Mouse (Mus musculus): ENCODE data around the gene Prelid3b. TPM values are rescaled to one million over a fixed set of nuclear protein-coding genes. Genes with fewer than 3 reads are reported as not detected.
A peak's percentile ranks its signal among the peaks of the same experiment; 100 is the strongest.

Prelid3b gene
- polyA plus RNA-seq, 2 experiments = 60.7 to 90.8 TPM

DNA sequence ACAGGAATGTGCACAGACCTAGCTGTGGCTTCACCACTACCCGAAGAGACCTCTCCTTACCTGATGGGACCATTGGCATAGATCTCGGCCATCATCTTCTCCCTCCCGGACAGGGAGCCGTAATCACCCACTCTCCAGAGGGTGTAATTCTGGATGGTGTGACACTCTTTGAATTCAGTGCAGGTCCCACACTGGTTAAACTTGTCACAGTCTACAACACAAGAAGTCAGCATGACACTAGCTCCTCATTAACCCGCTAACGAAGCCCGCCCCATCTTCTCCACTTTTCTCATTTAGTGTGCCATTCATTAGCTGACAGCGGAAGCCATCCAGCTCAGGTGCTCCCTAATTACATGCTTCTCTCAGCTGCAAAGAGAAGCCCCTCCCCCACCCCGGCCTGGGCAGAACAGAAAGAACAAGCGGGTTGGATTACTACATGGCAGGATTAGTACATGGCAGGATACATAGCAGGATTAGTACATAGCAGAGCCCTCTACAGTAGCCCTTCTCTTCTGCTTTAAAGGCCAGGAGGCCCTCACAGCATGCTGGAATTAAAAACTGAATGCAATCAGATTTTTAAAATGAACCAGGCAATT lies 43.8 kb downstream of the Prelid3b start:
- TF ChIP-seq EP300 (IDR thresholded peaks at IDR 0.05; ENCODE audit: low read depth) = no peak
- TF ChIP-seq CTCF (IDR thresholded peaks at IDR 0.05; ENCODE audit: low read depth) = no peak
- WGBS (ENCODE audit: insufficient replicate concordance) = 86% methylated on average over 10 of the region's 10 CpGs
- no peak overlapping the region for H3K9ac ChIP-seq (replicated peaks)
- no peak overlapping the region for H3K4me3 ChIP-seq (ENCODE audit: insufficient read depth in 1 of 2, low read depth in 2 of 2, low read length in 2 of 2)
- no peaks in the 10 kb centered on the region for H3K27me3 ChIP-seq (ENCODE audit: control insufficient read depth, insufficient read depth, low read length)
- no peaks in the 10 kb centered on the region for H3K4me1 ChIP-seq (replicated peaks; ENCODE audit: control insufficient read depth in 2 of 2, insufficient read depth in 2 of 2, low read length in 1 of 2)
- no peak for DNase-seq (ENCODE audit: low read depth in 3 of 3, low spot score in 3 of 3)
- H3K27ac ChIP-seq = no peak overlapping the region
- ATAC-seq (ENCODE audit: insufficient read depth) = no peak
- H3K36me3 ChIP-seq (replicated peaks; ENCODE audit: control insufficient read depth, insufficient read depth, low read depth) = peaks cover 45% of the 10 kb centered on the region
- no peak overlapping the region for H3K4me2 ChIP-seq (ENCODE audit: low read depth)
- H3K9me3 ChIP-seq (ENCODE audit: control insufficient read depth, low read length) = no peaks in the 10 kb centered on the region

DNA sequence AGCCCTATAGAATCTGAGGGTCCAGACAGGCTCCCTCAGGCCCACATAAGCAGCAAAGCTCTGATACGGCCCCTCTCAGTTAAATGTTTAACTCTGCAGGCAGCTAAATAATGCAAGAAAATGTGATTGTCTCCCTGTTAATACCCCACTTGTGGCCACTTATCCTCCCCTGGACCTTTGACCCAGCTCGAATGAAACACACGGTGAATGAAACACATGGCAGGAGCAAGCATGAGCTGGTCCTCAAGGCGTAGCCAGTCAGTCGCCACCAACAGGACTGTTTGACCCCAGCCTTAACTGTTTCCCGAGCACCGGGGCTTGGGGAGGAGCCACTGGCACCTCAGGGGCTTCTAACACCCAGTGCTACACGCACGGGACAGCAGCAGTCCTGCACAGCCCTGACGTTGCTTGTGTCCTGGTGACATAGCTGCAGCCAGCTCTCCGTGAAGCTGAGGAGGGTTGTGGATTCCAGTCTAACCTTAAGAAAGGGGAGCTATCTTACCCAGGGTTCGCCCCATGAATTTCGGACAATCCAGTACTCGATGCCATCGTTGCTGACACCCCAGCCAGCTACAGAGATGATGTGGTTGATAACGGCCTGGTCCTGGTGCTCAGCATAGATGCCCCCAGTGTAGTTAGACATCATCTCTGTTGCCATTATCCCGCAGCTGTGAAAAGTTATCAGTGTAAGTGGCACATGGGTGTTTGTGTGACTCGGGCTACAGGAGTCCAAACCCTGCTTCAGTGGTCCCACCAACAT lies 44.6 kb downstream of the Prelid3b start:
- no peak overlapping the region for H3K27ac ChIP-seq
- no peaks in the 10 kb centered on the region for H3K27me3 ChIP-seq (ENCODE audit: control insufficient read depth, insufficient read depth, low read length)
- no peak for TF ChIP-seq CTCF (IDR thresholded peaks at IDR 0.05; ENCODE audit: low read depth)
- WGBS (ENCODE audit: insufficient replicate concordance) = 83% methylated on average over 18 of the region's 18 CpGs
- ATAC-seq (ENCODE audit: insufficient read depth) (no peak), DNase-seq (ENCODE audit: low read depth in 3 of 3, low spot score in 3 of 3) (no peak)
- no peak overlapping the region for H3K4me3 ChIP-seq (ENCODE audit: insufficient read depth in 1 of 2, low read depth in 2 of 2, low read length in 2 of 2)
- H3K36me3 ChIP-seq (replicated peaks; ENCODE audit: control insufficient read depth, insufficient read depth, low read depth) = peaks cover 53% of the 10 kb centered on the region
- no peak overlapping the region for H3K4me2 ChIP-seq (ENCODE audit: low read depth)
- no peaks in the 10 kb centered on the region for H3K9me3 ChIP-seq (ENCODE audit: control insufficient read depth, low read length)
- H3K4me1 ChIP-seq (replicated peaks; ENCODE audit: control insufficient read depth in 2 of 2, insufficient read depth in 2 of 2, low read length in 1 of 2) = no peaks in the 10 kb centered on the region
- H3K9ac ChIP-seq (replicated peaks) = no peak overlapping the region

DNA sequence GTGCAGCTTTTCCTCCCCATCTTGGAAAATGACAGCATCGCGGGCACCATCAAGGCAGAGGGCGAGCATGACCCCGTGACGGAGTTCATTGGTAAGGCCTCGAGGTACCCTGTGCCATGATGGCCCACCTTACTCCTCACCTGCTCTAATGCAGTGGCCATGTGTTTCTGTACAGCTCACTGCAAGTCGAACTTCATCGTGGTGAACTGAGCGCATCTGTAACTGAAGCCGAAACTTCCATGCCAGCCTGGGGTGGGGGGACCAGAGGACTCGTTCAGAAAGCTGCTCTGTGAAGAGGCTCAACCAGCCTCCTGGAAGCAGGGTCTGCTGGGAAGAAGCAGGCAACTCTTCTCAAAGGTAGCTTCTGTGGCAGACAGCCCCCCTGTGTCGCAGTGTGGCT lies 46.0 kb downstream of the Prelid3b start:
- no peaks in the 10 kb centered on the region for H3K27me3 ChIP-seq (ENCODE audit: control insufficient read depth, insufficient read depth, low read length)
- no peak overlapping the region for H3K4me2 ChIP-seq (ENCODE audit: low read depth)
- peaks cover 66% of the 10 kb centered on the region for H3K36me3 ChIP-seq (replicated peaks; ENCODE audit: control insufficient read depth, insufficient read depth, low read depth)
- no peaks in the 10 kb centered on the region for H3K9me3 ChIP-seq (ENCODE audit: control insufficient read depth, low read length)
- H3K4me3 ChIP-seq (ENCODE audit: insufficient read depth in 1 of 2, low read depth in 2 of 2, low read length in 2 of 2) = no peak overlapping the region
- 89% methylated on average over 12 of the region's 12 CpGs for WGBS (ENCODE audit: insufficient replicate concordance)
- ATAC-seq (ENCODE audit: insufficient read depth) (0 out of 2 replicates have a peak, but pooled peaks have one; percentile 7), DNase-seq (ENCODE audit: low read depth in 3 of 3, low spot score in 3 of 3) (no peak)
- no peak overlapping the region for H3K27ac ChIP-seq
- H3K9ac ChIP-seq (replicated peaks) = no peak overlapping the region
- no peaks in the 10 kb centered on the region for H3K4me1 ChIP-seq (replicated peaks; ENCODE audit: control insufficient read depth in 2 of 2, insufficient read depth in 2 of 2, low read length in 1 of 2)
- no peak for TF ChIP-seq EP300 (IDR thresholded peaks at IDR 0.05; ENCODE audit: low read depth)
- no peak for TF ChIP-seq CTCF (IDR thresholded peaks at IDR 0.05; ENCODE audit: low read depth)

DNA sequence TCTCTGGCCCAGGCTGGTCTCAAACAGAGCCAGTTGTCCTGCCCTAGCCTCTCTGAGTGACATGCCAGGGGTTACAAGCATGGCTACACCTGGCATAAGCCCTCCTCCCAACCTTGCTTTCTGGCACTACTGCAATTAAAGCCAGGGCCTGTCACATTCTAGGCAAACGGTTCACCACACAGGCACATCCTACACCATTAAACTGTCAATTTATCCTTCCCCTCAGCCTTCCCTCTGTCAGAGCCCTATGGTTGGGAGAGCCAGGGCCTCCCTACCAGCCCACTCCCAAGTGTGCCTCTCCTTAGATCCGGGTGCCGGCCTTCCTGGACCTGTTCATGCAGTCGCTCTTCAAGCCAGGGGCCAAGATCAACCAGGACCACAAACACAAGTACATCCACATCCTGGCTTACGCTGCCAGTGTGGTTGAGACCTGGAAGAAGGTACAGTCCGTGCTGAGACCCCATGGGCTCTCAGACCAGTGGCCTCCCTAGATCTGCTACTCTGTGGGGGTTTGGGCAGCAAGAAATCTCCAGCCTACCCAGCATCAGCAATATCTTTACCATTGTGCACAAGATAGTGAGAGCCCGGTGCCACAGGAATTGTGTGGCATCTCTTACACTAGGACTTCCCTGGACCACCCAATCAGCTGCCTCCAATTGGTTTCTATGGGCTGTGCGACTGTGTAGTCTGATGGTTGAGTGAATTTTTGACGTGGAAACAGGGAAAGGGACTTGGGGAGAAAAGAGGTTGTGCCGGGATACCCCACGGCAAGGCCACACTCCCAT lies 48.4 kb downstream of the Prelid3b start:
- TF ChIP-seq EP300 (IDR thresholded peaks at IDR 0.05; ENCODE audit: low read depth) (no peak), CTCF (IDR thresholded peaks at IDR 0.05; ENCODE audit: low read depth) (no peak)

DNA sequence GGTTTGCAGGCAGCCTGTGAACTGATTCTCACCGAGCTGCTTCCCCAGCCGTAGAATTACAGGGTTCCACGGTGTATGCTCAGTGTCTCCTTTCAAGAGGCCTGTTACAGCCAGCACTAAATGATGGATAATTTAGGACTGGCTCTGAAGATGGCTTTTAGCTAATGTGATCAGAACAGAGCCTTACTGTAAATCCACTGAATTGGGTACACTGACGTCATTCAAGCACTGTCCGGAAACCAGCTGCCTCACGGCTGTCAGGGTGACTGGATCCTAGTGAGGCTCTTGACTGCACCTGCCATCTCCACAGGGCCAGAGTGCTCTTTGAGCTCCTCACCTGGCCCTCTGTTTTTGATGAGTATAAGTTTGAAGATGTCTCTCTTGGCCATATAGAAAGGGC lies 51.8 kb downstream of the Prelid3b start:
- DNase-seq (ENCODE audit: low read depth in 3 of 3, low spot score in 3 of 3) (no peak), ATAC-seq (ENCODE audit: insufficient read depth) (no peak)
- H3K9me3 ChIP-seq (ENCODE audit: control insufficient read depth, low read length) = no peaks in the 10 kb centered on the region
- H3K27ac ChIP-seq = no peak overlapping the region
- H3K9ac ChIP-seq (replicated peaks) = no peak overlapping the region
- no peak overlapping the region for H3K4me2 ChIP-seq (ENCODE audit: low read depth)
- H3K4me3 ChIP-seq (ENCODE audit: insufficient read depth in 1 of 2, low read depth in 2 of 2, low read length in 2 of 2) = no peak overlapping the region
- 86% methylated on average over 6 of the region's 6 CpGs for WGBS (ENCODE audit: insufficient replicate concordance)
- TF ChIP-seq EP300 (IDR thresholded peaks at IDR 0.05; ENCODE audit: low read depth) (no peak), CTCF (IDR thresholded peaks at IDR 0.05; ENCODE audit: low read depth) (no peak)
- peaks cover 48% of the 10 kb centered on the region for H3K36me3 ChIP-seq (replicated peaks; ENCODE audit: control insufficient read depth, insufficient read depth, low read depth)
- peaks cover 6 to 9% of the 10 kb centered on the region in 2 experiments for H3K4me1 ChIP-seq (replicated peaks; ENCODE audit: control insufficient read depth in 2 of 2, insufficient read depth in 2 of 2, low read length in 1 of 2)
- no peaks in the 10 kb centered on the region for H3K27me3 ChIP-seq (ENCODE audit: control insufficient read depth, insufficient read depth, low read length)

More for the DNA sequence above, 48.4 kb downstream of the Prelid3b start:
- 86% methylated on average over 11 of the region's 11 CpGs for WGBS (ENCODE audit: insufficient replicate concordance)
- H3K9ac ChIP-seq (replicated peaks) = no peak overlapping the region
- no peak overlapping the region for H3K27ac ChIP-seq
- H3K4me3 ChIP-seq (ENCODE audit: insufficient read depth in 1 of 2, low read depth in 2 of 2, low read length in 2 of 2) = no peak overlapping the region
- H3K27me3 ChIP-seq (ENCODE audit: control insufficient read depth, insufficient read depth, low read length) = no peaks in the 10 kb centered on the region
- H3K4me2 ChIP-seq (ENCODE audit: low read depth) = no peak overlapping the region
- peaks cover 74% of the 10 kb centered on the region for H3K36me3 ChIP-seq (replicated peaks; ENCODE audit: control insufficient read depth, insufficient read depth, low read depth)
- no peaks in the 10 kb centered on the region for H3K4me1 ChIP-seq (replicated peaks; ENCODE audit: control insufficient read depth in 2 of 2, insufficient read depth in 2 of 2, low read length in 1 of 2)
- no peaks in the 10 kb centered on the region for H3K9me3 ChIP-seq (ENCODE audit: control insufficient read depth, low read length)
- DNase-seq (ENCODE audit: low read depth in 3 of 3, low spot score in 3 of 3) (no peak), ATAC-seq (ENCODE audit: insufficient read depth) (no peak)
